Mouse (Mus musculus): ENCODE results near the gene Mef2c. TPM values are rescaled to one million over a fixed set of nuclear protein-coding genes. Genes with fewer than 3 reads are reported as not detected.

Gene Mef2c
- polyA plus RNA-seq, 1 experiment: 14.3 TPM

- peak overlapping the region; percentile 35; the same call in 1 of the 2 replicates for H3K4me3 ChIP-seq (ENCODE audit: insufficient read depth, low read depth, low read length)
- H3K4me1 ChIP-seq (ENCODE audit: control insufficient read depth, insufficient read depth, insufficient read length, low read length): peaks cover 14% of the 10 kb centered on the region
- H3K27ac ChIP-seq (replicated peaks; ENCODE audit: low read depth, low read length): peak overlapping the region; percentile 94
These were observed 69.5 kb downstream of the Mef2c start for GRCm38 (mm10) chr13:83573327-83573726.

- peak overlapping the region; percentile 94 for H3K27ac ChIP-seq (replicated peaks; ENCODE audit: low read depth, low read length)
- H3K4me3 ChIP-seq (ENCODE audit: insufficient read depth, low read depth, low read length): 0 out of 2 replicates have a peak overlapping the region, but pooled peaks have one; percentile 12
- H3K4me1 ChIP-seq (ENCODE audit: control insufficient read depth, insufficient read depth, insufficient read length, low read length): peaks cover 11% of the 10 kb centered on the region
These were observed 70.2 kb downstream of the Mef2c start for GRCm38 (mm10) chr13:83573855-83574583.

GRCm38 (mm10) chr13:83574866-83575265, 71.0 kb downstream of the Mef2c start:
- H3K4me1 ChIP-seq (ENCODE audit: control insufficient read depth, insufficient read depth, insufficient read length, low read length): peaks cover 10% of the 10 kb centered on the region
- peak overlapping the region; percentile 68; the same call in 1 of the 2 replicates for H3K27ac ChIP-seq (replicated peaks; ENCODE audit: low read depth, low read length)
- H3K4me3 ChIP-seq (ENCODE audit: insufficient read depth, low read depth, low read length): no peak overlapping the region

GRCm38 (mm10) chr13:83579410-83579809, 75.6 kb downstream of the Mef2c start:
- Histone ChIP-seq H3K4me3 (ENCODE audit: insufficient read depth, low read depth, low read length) (no peak overlapping the region), H3K27ac (replicated peaks; ENCODE audit: low read depth, low read length) (no peak overlapping the region), H3K4me1 (ENCODE audit: control insufficient read depth, insufficient read depth, insufficient read length, low read length) (peaks cover 10% of the 10 kb centered on the region)

DNA sequence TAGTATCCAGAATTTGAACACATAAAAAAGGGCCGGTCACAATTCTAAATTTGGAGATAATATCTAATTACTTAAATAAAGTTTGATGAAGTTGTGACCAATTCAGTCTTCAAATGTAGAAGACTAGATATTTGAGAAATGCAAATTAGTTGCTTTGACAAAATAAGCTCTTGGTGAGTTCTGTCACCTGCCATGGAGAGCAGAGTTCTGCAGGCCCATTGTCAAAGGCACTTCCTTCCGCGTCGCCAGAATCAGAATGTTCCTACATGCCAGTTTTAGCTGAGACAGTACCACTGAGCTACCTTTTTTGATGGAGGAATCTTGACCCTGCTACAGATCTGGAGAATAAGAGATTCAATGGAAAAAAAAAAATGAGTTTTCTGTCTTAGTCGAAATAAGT, 77.0 kb downstream of the Mef2c start:
- Histone ChIP-seq H3K4me1 (ENCODE audit: control insufficient read depth, insufficient read depth, insufficient read length, low read length) (peaks cover 13% of the 10 kb centered on the region), H3K27ac (replicated peaks; ENCODE audit: low read depth, low read length) (0 out of 2 replicates have a peak overlapping the region, but pooled peaks have one; percentile 44), H3K4me3 (ENCODE audit: insufficient read depth, low read depth, low read length) (no peak overlapping the region)

GRCm38 (mm10) chr13:83582564-83582963, 78.7 kb downstream of the Mef2c start:
- 0 out of 2 replicates have a peak overlapping the region, but pooled peaks have one; percentile 30 for H3K27ac ChIP-seq (replicated peaks; ENCODE audit: low read depth, low read length)
- peaks cover 13% of the 10 kb centered on the region for H3K4me1 ChIP-seq (ENCODE audit: control insufficient read depth, insufficient read depth, insufficient read length, low read length)
- H3K4me3 ChIP-seq (ENCODE audit: insufficient read depth, low read depth, low read length): no peak overlapping the region

GRCm38 (mm10) chr13:83583881-83584280, 80.0 kb downstream of the Mef2c start:
- H3K4me1 ChIP-seq (ENCODE audit: control insufficient read depth, insufficient read depth, insufficient read length, low read length): peaks cover 13% of the 10 kb centered on the region
- no peak overlapping the region for H3K4me3 ChIP-seq (ENCODE audit: insufficient read depth, low read depth, low read length)
- H3K27ac ChIP-seq (replicated peaks; ENCODE audit: low read depth, low read length): peak overlapping the region; percentile 54; the same call in 1 of the 2 replicates

DNA sequence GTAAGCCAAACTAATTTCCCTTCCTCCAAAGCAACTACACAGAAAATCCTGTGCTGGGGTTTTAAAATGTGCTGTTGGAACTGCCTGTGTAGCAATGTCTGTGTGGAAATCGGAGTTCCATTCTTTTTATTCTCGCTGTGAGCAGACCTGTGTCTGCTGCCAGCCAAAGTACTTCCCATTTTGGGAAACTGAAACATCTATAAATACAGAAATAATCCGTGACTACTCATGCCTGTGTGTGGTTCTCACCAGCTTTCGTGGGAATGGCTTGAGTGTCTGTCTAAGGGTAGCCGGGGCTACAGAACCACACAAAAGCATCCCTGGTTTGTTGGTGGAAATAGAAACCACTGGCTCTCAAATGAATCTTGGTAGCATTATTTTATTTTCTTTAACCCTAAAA, 81.5 kb downstream of the Mef2c start:
- Histone ChIP-seq H3K27ac (replicated peaks; ENCODE audit: low read depth, low read length) (no peak overlapping the region), H3K4me1 (ENCODE audit: control insufficient read depth, insufficient read depth, insufficient read length, low read length) (peaks cover 13% of the 10 kb centered on the region), H3K4me3 (ENCODE audit: insufficient read depth, low read depth, low read length) (no peak overlapping the region)

DNA sequence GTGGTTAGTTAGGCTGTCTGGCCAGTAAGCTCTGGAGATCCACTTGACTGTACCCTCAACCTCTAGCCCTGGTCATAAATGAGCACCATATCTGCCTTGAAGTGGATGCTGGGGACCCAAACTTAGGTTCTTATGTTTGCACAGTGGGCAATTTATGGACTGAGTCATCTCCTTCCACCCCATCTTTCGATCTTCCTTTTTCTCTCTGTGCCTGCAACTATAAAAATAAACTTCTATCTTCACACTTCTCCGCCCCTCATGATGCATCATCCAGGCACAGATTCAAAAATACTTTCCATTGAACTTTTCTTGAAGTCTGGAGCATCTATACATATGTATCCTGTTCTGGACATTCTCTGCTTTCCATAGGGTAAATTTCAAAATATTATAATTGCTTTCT, 84.4 kb downstream of the Mef2c start:
- Histone ChIP-seq H3K4me3 (ENCODE audit: insufficient read depth, low read depth, low read length) (no peak overlapping the region), H3K27ac (replicated peaks; ENCODE audit: low read depth, low read length) (no peak overlapping the region), H3K4me1 (ENCODE audit: control insufficient read depth, insufficient read depth, insufficient read length, low read length) (peaks cover 18% of the 10 kb centered on the region)

DNA sequence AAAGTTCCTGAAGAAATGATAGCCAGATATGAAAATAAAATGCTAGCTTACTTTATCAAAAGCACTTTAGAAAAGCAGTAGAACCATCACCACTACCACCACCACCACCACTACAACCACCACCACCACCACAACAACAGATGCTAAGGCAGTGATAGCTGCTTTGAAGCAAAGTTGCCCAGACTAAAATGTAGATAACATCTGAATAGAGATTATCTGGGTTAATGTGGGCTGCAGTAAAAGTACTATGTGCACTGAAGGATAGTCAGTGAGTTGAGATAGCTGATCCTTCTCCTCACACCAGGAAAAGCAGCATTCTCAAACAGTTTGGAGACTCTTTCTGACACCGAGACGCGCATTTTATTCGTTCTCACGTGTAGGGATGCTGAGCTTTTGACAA, 87.1 kb downstream of the Mef2c start:
- Histone ChIP-seq H3K4me1 (ENCODE audit: control insufficient read depth, insufficient read depth, insufficient read length, low read length) (peaks cover 7% of the 10 kb centered on the region), H3K27ac (replicated peaks; ENCODE audit: low read depth, low read length) (no peak overlapping the region), H3K4me3 (ENCODE audit: insufficient read depth, low read depth, low read length) (no peak overlapping the region)

GRCm38 (mm10) chr13:83595429-83595828, 91.6 kb downstream of the Mef2c start:
- no peak overlapping the region for H3K27ac ChIP-seq (replicated peaks; ENCODE audit: low read depth, low read length)
- peaks cover 9% of the 10 kb centered on the region for H3K4me1 ChIP-seq (ENCODE audit: control insufficient read depth, insufficient read depth, insufficient read length, low read length)
- no peak overlapping the region for H3K4me3 ChIP-seq (ENCODE audit: insufficient read depth, low read depth, low read length)

DNA sequence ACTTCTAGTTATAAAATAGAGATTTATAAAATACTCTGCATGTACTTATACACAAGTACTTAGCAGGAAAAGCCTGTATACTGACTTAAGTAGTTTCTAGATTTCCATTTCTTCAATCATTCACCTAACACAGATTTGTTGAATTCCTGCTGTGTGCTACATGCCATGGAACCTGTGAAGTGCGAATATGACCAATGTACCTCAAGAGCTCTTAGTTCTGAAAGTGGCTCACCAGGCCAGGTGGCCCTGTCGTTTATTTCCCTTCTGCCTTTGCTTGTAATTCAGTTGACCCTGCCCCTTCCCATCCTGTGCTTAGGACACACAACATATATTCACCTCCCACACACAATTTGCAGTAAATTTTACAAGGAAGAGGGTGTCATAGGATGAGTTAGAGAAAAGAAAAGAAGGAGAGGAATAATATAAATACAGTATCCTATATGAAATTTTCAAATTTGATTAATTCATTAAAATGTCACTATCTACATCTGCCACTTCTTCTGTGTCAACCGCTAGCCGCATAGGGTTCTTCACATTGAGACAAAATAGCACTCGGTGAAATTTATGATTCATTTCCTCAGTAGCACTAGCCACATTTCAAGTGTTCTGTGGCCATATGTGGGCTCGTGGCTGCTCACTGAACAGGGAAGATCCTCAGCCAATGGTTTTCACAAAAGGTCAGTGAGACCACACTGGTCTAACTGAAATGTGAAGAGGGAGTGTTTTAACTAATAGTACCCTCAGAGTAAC, 93.3 kb downstream of the Mef2c start:
- Histone ChIP-seq H3K27ac (replicated peaks; ENCODE audit: low read depth, low read length) (no peak overlapping the region), H3K4me3 (ENCODE audit: insufficient read depth, low read depth, low read length) (no peak overlapping the region), H3K4me1 (ENCODE audit: control insufficient read depth, insufficient read depth, insufficient read length, low read length) (peaks cover 5% of the 10 kb centered on the region; the same call in 1 of the 2 replicates)

DNA sequence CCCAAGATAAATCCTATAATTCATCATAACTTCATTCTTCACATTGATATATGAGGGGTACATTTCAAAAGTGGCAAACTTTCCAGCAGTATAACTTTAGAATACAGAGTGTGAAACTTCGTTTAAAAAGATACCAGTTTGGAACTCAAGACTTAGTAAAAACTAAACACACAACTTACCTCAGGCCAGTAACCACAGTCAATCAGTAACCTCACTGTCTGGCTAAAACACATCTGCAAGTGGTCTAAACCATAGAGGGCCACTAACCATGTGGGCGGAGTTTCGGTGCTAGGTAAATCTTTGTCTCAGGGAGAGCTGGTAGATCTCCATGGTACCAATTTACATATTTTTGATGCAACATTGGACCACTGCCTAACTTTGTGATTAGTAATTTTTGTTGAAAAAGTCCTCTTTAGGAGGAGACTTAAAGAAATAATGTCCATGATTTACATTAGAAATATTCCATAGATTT, 93.9 kb downstream of the Mef2c start:
- Histone ChIP-seq H3K4me1 (ENCODE audit: control insufficient read depth, insufficient read depth, insufficient read length, low read length) (peaks cover 7% of the 10 kb centered on the region), H3K4me3 (ENCODE audit: insufficient read depth, low read depth, low read length) (no peak overlapping the region), H3K27ac (replicated peaks; ENCODE audit: low read depth, low read length) (no peak overlapping the region)

DNA sequence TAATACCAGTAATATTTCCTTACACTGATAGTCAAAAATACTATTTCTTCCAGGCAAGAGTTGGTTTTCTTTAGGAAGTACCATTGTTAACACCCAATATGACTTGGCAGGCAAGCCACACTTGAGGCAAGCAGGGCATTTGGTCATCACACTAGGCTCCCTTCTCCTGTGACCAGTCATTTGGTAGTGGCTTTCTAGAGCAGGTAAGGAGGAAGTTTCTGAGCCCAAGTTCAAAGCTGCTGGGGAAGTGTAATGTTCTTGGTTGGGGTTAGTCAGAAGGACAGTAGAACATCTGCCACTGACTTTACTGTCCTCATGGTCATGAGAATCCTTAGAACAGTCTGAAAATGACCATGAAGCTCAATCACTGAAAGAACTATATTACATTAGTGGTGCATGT, 96.5 kb downstream of the Mef2c start:
- Histone ChIP-seq H3K4me1 (ENCODE audit: control insufficient read depth, insufficient read depth, insufficient read length, low read length) (peaks cover 13% of the 10 kb centered on the region), H3K27ac (replicated peaks; ENCODE audit: low read depth, low read length) (0 out of 2 replicates have a peak overlapping the region, but pooled peaks have one; percentile 26), H3K4me3 (ENCODE audit: insufficient read depth, low read depth, low read length) (no peak overlapping the region)

DNA sequence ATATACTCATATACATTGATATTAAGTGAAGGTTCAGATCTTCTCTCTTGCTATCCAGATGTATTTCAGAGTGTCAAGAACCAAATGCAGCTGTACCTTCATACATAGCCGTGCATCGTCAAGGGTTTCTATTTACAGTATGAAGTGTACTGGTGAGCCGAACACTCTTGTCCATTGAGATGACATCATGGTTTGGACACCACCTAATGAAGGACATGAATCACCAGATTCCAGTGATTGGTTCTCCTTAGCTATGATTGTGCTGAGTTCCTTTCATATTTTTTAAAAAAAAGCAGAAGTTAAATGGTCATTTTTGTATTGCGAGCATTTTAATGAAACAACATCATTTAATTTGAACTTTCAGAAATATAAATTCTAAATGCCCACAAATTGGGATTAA, 97.9 kb downstream of the Mef2c start:
- Histone ChIP-seq H3K4me1 (ENCODE audit: control insufficient read depth, insufficient read depth, insufficient read length, low read length) (peaks cover 13% of the 10 kb centered on the region), H3K4me3 (ENCODE audit: insufficient read depth, low read depth, low read length) (no peak overlapping the region), H3K27ac (replicated peaks; ENCODE audit: low read depth, low read length) (no peak overlapping the region)
